Mouse (Mus musculus): ENCODE results near the gene Akip1.

Gene Akip1

DNA sequence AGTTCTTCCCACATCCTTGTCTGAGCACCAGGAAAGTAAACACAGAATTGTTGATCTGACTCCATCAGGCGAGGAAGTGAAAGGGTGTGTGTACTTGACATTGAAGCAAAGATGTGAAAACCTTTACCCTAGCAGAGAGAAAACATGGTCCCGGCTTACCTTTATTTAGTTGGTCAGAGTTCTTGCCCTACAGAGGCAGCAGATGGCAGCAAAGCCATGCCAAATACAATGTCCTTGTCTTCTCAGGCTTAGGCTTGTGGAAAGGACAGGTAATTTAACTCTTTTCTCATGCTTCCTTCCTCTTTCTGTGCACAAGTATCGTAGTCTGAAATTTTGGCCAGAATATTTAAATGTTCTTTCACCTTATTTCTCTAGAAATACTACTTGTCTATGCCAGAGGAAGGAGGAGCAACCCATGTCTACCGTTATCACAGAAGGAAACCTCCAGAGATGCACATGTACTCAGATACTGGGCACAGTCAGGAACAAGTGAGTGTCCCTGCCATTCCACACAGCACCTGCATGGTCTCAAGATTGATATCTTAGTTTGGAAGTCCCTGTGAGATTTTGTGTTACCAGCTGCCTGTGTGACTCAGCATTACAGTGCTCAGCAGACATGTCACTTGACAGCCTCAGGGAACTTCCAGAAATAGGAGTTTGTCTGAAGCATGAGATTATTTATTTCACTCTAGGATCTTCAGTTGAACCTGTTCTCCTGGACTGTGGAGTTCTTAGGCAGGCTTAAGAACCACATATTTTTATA, 3.7 kb downstream of the Akip1 start:
- DNase-seq (ENCODE audit: low spot score in 2 of 2): peak; percentile 41 to 53

DNA sequence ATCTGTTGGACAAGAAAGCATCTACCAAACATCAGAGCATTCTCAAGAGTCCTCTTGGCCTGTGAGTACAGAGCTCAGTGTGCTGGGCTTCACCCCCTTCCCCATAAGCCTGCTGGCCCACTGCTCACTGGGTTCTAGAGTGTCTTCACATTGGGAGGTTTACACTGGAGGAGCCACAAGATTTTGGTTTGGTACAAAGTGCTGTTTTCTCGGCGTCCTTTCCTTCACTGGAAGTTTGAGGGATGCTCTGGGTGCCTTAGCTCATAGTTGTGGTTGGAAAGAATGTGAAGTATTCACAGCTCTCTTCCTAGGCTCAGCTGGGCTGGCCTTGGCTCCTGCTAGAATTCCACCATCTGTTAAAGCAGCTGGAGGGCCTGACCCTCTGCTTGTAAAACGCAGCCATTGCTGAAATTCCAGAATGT, 5.5 kb downstream of the Akip1 start:
- no peak for DNase-seq (ENCODE audit: low spot score in 2 of 2)

DNA sequence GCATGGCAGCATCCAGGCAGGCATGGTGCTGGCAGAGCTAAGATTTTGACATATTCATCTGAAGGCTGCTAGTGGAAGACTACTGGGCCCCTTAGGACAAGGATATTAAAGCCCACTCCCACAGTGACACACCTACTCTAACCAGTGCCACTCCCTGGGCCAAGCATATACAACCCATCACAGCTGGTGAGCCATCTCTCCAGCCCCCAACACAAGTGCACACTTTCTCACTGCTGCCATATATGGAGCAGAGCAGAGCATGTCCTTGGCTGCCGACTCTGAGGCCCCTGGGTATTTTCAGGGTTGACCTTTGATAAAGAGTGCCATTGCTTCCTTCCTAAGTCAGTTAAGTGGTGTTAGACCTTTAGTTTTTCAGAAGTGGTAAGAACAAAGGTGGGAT, 6.6 kb downstream of the Akip1 start:
- DNase-seq (ENCODE audit: low spot score in 2 of 2): no peak

DNA sequence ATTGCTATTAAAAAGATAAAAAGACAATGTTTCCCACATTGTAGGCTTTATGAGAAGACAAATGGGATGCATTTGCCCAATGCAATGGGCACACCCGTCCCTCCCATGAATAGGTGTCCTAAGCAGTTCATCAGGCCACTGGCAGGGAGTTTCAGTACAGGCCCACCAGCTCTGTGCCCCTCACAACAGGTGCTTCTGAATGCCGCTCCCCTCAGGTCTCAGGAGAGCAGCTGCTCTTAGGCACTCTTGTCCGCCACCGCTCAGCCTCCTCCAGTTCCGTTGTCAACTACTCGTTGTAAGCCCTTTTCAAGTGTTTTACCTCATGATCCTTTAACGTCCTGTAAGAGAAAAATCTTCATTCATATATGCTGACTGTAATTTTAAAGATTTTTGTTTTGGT, 8.7 kb downstream of the Akip1 start:
- no peak for DNase-seq (ENCODE audit: low spot score in 2 of 2)

DNA sequence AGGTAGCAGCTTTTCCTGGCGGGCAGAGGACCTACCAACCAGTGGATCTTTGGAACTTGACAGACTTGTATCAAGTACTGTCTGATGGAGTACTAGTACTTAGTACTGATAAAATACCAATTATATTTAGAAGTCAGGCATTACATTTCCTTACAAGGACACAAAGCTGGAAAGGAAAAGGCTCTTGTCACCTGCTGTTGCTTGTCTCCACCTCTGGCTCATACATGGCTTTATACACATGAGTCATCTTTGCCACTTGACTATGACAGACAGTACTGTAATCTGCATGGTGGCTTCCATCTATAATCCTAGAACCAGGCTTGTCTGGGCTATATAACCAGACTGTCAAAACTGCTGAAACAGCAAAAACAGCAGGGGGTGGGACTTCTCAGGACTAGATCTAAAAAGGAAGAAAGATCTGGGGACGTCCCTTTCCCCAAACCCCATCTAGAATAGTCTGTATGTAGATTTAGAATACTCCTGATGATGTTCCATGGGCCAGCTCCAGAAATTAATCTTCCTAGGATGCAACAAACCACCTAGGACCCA, 10.0 kb downstream of the Akip1 start:
- DNase-seq (ENCODE audit: low spot score in 2 of 2): no peak

DNA sequence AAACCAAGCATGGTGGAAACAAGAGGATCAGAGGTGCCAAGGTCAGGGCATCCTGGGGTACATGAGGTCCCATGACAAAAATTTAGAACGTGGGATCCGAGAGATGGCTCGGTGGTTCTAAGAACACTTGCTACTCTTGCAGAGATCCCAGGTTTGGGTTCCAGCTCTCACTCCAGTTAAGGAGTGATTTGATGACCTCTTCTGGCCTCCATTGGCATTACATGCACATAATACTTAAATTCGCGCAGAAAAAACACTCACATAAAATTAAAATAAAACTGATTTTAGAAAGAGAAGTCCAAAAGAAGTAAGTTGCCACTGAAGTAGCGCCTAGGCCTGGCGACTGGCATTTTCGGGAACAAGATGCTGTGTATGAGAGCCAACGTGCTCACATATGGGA, 15.8 kb downstream of the Akip1 start:
- DNase-seq (ENCODE audit: low spot score in 2 of 2): no peak

GRCm38 (mm10) chr7:109722618-109723017, 19.1 kb downstream of the Akip1 start:
- no peak for DNase-seq (ENCODE audit: low spot score in 2 of 2)

- no peak for DNase-seq (ENCODE audit: low spot score in 2 of 2)
Measured at GRCm38 (mm10) chr7:109723114-109723513, 19.6 kb downstream of the Akip1 start.

- no peak for DNase-seq (ENCODE audit: low spot score in 2 of 2)
Measured at GRCm38 (mm10) chr7:109723697-109724096, 20.2 kb downstream of the Akip1 start, which contains the start of gene BC051019. BC051019 (minus strand) TSS chr7:109723850.

- DNase-seq (ENCODE audit: low spot score in 2 of 2): no peak
Measured at GRCm38 (mm10) chr7:109731626-109732025, 28.1 kb downstream of the Akip1 start, which contains the start of gene Ascl3. Ascl3 (minus strand) TSS chr7:109731726.

GRCm38 (mm10) chr7:109734806-109735205, 31.3 kb downstream of the Akip1 start:
- DNase-seq (ENCODE audit: low spot score in 2 of 2): no peak

DNA sequence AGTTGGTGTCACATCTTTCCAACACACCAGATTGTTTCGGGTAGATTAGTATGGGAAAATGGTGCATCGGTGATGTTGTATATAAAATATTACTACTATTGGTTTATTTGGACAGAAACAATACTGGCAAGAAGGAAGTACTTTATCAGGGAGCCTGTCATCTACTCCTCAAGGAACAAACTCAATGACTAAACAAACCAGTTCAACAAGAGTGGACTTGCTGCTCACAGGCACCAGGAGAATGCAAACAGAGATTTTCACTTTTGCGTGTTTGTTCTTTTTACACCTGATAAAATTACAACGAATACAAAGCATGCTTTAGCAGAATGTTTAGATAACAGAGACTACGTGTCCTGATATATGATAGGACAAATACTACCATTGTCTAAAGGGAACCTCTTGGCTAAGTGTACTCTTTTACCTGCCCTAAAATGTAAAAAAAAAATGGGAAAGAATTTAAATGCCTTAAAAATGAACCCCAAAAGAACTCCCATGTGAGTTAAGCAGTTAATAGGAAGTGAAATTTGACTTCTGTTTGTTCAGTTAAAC, 36.4 kb downstream of the Akip1 start:
- no peak for DNase-seq (ENCODE audit: low spot score in 2 of 2)

DNA sequence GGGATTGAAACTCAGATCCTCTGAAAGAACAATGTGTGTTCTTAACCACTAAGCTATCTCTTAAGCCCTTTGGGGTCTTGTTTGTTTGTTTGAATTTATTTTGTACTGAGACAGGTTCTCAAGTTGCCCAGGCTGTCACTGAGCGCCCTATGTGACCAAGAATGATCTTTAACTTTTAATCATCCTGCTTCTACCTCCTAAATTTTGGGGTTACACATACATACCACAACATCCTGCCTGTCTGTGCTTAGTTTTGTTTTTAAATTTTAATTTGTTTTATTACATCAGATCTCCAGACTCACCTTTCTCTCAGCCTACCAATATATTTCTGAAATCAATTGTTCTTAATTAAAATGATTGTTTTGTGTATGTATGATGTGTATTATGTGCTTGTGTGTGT, 37.6 kb downstream of the Akip1 start:
- no peak for DNase-seq (ENCODE audit: low spot score in 2 of 2)

- no peak for DNase-seq (ENCODE audit: low spot score in 2 of 2)
Measured at GRCm38 (mm10) chr7:109741703-109742102, 38.2 kb downstream of the Akip1 start.

DNA sequence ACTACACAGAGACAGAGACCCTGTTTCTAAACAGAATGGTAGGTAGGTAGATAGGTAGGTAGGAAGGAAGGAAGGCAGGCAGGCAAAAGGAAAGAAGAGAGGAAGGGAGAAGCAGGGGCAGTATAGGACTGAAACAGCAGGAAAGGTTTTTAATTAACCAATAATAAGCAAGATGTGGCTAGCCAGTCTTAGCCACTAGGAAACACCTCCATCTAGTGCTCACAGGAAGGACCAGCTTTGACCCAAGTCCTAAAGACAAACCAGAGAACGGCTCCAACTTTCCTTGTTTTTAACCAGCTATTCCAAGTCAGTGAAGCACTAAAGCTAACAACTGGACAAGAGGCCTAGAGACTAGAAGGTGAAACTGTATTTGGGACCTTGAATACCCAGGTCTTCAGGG, 44.3 kb downstream of the Akip1 start:
- DNase-seq (ENCODE audit: low spot score in 2 of 2): no peak

DNA sequence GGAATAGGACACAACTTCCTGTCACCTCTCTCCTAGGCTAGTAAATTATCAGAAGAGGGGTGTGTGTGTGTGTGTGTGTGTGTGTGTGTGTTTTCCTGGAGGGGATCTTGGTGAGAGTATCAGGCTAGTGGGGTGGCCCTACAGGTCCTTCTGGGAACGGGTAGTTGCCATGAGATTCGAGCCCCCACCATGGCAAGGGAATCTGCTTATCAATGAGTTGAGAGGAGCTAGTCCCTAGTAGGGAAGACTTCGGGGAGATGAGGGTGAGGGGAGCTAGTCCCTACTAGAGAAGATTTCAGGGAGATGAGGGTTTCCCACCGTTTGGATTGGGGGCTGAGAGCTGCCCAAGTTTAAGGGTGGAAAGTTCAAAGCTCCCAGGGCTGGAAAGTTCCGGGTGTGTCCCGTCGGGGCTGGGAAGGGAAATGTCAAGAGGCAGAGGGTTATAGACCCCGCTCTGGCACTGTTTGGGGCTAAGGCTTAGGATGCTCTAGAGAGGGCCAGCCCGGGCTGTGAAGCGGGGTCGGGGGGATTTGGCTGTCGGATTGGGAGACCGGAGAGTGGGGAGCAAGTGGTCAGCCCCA, 48.0 kb downstream of the Akip1 start:
- DNase-seq (ENCODE audit: low spot score in 2 of 2): no peak

- peak; percentile 77 to 79 for DNase-seq (ENCODE audit: low spot score in 2 of 2)
Measured at GRCm38 (mm10) chr7:109752008-109752925, 48.8 kb downstream of the Akip1 start, which contains the start of gene Tmem9b. Tmem9b (minus strand) TSS chr7:109752875.

GRCm38 (mm10) chr7:109754034-109754433, 50.5 kb downstream of the Akip1 start:
- no peak for DNase-seq (ENCODE audit: low spot score in 2 of 2)

DNA sequence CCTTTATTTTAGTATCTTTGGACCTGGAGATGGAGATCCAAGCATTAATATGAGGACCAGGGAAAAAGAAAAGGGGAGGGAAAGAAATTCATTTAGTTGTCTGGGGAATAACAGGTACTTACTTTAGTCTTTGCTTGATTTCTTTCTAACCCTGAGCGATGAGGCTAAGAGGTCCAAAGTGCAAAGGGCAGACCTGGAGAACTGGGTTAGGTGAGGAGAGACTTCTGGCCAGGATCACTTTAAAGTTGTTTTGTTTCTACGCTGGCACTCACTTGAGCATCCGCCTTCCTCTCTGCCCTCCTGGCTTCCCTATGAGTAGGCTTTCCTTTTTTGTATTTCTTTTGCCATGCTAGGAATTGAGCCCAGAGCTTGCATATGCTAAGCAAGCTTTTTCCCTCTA, 52.8 kb downstream of the Akip1 start:
- no peak for DNase-seq (ENCODE audit: low spot score in 2 of 2)
